Mouse (Mus musculus) layer of hippocampus, postnatal 36 days (tissue): ENCODE data around the gene Hint2. TPM values are rescaled to one million over a fixed set of nuclear protein-coding genes. Genes with fewer than 3 reads are reported as not detected.

Experiments used
- DNase-seq, 2 experiments: peaks; one replicate each; pipeline ENCODE4 v3.0.0; 2022
- total RNA-seq, 2 experiments: library from RNA; stranded (reverse); gene quantifications; 2 replicates each; pipeline ENCODE4 v1.2.3; 2021

The Hint2 gene
- total RNA-seq, 2 experiments from 2014 or later = 29.6 to 33.2 TPM

DNA sequence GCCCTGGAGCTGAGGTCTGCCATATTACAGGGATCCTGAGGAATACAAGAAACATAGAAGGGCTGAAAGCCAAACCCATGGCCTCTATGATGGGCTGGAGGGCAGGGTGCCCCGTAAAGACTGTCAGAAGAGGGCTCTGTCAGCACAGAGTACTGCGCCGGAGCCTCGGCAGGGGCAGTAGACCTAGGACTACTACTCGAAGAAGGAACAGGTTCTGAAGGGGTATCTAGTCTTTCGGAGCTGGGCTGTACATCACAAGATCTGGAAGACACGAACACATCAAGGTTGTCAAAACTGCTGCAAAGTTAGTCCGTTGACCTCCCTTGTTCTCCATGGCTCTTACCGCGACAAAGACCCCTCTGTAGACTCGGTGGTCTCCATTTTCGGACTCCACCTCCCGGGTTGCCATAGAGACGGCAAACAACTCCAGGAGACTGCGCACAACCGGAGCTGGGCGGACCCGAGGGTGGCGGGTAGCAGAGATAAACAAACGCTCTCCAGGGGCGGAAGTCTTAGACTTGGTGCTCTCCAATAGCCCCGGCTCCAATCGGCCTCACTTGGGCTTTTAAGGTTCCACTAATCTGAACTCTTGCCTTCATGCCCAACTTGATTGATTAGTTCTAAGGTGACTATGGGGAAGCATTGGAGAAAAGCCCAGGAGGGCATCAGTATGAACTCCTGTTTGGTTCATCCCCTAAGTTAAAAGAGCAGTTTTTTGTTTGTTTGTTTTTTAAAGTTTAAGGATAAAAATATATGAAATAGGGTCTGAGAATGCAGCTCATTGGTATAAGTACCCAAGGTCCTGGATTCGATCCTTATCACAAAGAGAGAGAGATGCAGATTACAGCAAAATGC lies 2.9 kb downstream of the Hint2 start, which contains the start of gene Spag8:
Gene Spag8, minus strand, starts transcription at position 434 of the 855 bp plus-strand sequence.
- peak in 1 of 2 experiments; percentile 35 for DNase-seq

DNA sequence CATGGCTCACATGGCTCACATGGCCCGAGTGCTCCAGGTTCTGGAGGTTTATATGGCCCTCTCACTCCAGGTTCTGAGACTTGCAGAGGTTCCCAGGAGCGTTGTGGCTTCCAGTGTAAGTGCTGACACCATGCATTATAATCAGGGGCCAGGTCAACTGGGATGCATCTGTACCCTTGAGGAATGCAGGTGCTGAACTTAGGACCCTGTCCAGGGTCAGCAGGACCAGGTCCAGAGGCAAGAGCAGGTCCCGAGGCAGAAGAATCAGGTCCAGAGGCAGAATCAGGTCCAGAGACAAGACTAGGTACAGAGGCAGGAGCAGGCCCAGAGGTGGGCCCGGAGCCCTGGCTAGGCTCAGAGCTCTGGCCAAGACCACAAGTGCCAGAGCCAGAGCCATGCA lies 3.5 kb downstream of the Hint2 start:
- no peak for DNase-seq

DNA sequence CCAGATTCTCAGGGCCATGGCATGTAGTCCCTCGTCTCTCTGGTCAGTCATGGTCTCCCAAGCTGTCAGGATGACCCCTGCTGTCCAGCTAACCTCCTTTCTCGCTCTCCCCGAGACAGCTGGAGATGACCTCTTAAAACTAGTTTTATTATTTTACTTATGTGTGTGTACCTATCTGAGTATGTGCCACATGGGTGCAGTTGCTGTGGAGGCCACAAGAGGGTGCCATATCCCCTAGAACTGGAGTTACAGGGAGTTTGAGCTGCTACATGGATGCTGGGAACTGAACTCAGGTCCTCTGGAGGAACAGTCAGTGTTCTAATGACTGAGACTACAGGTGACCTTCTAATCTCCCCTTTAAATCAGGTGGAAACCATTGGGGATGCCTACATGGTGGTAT lies 6.5 kb downstream of the Hint2 start:
- DNase-seq = no peak

DNA sequence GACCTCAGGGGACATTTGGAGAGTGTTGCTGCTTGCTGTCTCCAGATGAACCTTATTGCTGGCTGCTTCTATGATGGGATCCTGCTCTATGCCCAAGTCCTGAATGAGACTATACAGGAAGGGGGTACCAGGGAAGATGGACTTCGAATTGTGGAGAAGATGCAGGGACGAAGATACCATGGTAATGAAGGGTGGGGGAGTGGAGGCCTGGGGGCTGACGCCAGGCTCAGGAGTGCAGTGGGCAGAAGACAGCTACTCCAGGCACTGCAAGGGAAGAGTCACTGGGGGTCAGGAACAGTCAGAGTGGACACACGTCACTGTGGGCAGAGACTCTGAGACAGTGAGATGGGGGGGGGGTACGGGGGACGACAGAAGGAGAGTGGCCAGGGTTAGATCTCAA lies 15.8 kb downstream of the Hint2 start:
- no peak for DNase-seq

DNA sequence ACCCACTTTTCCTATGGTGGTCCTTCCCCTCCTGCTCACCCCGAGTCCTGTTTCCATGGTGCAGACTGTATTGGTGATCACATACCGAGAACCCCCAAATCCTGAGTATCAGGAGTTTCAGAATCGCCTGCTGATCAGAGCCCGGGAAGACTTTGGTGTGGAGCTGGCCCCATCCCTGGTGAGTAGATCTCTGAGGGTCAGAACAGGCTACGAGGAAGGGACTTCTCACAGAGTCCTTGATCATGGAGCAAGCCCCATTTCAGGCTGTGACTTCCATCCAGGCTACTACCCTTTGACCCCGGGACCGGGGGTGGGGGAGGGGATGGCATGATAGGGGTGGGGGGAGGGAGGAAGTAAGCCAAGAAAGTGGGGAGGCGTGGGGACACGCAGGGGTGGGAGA lies 16.2 kb downstream of the Hint2 start:
- no peak for DNase-seq

DNA sequence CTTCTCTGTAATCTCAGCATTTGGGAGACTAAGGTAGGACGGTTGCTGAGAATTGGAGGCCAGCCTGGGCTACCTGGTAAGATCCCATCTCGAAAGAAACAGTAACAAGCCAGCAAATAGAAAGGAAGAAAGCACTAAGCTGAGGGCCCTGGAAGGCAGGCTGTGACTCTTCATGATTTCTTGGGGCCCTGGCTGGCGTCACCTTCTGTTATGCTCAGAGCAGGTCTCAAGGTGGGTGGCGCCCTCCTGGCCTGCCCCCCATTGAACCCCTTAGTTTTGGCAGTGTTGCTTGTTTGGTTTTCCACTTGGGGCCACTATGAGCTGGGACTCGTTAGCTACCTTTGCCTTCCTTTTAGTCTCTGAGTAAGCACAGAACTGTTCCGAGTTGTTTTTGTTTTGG lies 19.5 kb downstream of the Hint2 start:
- DNase-seq = no peak

DNA sequence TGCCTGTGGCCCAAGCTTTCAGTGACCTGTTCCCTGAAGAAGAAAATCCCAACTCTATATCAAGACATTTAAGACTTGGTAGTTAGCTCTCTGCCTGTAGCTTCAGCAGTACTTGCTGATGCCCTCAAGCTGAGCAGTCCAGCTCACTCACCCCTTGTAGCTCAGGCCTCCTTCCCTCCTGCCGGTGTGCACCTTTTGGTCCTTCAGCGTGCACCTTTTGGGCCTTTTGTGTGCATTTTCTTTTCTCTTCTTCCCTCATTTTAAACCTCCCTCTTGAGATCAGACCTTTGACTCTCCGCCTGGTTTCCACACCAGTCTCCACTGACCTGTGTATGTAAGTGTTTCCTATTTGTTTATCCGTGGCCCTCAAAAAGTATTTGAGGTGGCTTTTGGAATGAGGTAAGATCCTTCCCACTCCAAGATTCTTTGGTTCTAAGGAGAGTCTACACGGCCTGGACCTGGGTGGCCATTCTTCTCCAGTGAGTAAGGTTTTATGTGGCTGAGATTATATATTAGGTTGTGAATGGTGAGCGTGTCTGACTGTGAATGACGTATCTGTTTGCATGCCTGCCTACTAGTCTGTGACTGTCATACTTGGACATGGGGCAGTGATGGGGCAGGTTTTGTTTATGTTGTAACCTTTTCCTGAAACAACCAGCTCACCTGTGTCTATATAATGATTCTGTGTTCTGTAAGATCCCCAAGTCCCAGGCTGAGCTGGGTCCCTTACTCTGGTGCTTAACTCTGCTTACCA lies 21.5 kb downstream of the Hint2 start:
- no peak for DNase-seq

DNA sequence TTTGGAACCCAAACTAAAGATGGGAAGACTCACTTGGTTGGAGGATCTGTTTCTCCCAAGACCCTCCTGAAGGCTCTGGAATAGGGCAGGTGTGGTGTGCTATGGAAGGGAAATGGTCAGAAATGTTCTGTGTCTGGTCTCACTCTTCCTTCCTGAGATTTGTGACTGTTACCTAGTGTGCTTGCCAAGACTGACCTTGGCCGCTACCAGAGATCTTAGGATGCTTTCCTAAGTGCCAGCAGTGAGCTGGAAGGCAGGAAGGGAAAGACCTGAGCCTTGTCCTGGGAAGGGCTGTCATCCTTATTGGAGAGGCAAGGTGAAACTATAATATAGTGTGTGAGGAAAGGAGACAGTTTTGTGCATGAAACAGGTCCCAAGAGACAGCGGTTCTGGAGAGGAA lies 22.5 kb downstream of the Hint2 start:
- DNase-seq = no peak

DNA sequence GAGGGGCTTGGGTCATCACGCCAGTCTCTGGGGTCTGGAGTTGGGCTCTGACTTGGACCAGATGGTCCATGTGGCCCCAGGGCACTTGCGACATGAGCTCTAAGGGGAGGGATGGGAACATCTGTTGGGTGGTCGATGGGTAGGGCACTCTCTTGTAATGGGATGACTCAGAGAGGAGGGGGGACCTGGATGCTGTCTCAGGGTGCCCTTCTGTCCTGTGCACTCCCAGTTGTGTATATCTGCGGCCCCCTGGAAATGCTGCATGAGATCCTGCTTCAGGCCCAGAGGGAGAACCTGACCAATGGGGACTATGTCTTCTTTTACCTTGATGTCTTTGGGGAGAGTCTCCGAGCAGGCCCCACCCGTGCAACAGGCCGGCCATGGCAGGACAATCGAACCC lies 23.0 kb downstream of the Hint2 start:
- DNase-seq = no peak

DNA sequence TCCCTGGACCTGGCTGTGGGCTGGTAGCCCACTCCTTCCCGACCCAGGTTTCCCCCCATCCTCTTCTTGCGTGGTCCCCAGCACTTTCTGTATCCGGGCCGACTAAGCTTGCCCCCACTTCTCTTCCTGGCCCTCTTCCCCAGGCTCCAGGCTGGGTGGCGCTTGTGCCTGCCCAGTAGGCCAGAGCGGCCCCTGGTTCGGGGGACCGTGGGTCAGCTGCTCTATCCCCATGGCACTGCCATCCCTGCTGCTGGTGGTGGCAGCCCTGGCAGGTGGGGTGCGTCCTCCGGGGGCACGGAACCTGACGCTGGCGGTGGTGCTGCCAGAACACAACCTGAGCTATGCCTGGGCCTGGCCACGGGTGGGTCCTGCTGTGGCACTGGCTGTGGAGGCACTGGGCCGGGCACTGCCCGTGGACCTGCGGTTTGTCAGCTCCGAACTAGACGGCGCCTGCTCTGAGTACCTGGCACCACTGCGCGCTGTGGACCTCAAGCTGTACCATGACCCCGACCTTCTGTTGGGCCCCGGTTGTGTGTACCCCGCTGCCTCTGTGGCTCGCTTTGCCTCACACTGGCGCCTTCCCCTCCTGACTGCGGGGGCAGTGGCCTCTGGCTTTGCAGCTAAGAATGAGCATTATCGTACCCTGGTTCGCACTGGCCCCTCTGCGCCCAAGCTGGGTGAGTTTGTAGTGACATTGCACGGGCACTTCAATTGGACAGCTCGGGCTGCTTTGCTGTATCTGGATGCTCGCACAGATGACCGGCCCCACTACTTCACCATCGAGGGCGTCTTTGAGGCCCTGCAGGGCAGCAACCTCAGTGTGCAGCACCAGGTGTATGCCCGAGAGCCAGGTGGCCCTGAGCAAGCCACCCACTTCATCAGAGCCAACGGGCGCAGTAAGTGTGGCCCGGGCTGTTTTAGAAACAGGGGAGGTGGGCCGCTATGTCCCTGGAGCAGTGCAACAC lies 24.0 kb downstream of the Hint2 start:
- DNase-seq = peak; percentile 18 to 21

DNA sequence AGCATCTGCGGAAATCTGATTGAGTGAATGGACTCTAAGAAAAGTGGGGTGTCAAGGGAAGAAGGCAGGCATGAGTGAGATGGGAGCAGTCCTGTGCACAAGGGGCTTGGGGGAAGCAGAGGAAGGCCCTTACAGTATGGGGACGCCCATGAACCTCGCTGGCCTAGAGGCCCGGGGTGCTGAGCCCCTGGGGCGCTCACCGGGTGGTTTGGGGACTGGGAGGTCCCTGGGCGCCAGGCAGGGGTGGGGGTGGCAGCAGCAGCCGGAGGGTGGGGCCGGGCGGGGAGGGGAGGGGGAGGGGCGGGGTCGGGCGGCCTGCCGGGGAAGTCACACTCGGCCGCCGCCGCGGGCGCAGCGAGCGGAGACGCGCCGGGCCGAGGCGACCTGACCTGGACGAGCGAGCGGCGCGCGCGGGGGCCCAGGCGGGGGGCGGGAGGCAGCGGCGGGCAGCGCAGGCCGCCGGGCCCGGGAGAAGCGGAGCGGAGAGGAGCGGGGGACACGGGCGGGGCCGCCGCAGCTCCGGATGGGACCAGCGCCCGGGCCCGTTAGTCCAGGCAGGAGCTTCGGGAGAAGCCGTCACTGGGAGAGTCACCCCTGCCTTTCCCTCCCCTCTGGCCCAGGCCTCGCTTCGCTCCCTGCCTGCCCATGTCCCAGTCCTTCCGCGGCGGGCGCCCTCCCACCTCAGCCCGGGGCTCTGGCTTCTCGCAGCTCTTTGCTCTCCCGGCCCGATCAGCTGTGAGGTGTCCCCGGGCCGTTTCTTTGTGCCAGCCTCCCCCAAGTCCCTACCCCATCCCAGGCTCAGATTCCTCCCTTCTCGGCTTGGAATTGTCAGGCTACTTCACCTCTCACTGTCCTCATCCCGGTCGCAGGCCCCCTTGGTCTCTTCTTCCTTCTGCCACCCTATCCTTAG lies 25.0 kb downstream of the Hint2 start, which contains the start of gene Npr2:
Gene Npr2, plus strand, starts transcription at position 890 of the 910 bp plus-strand sequence.
- DNase-seq = peak; percentile 40 to 41

DNA sequence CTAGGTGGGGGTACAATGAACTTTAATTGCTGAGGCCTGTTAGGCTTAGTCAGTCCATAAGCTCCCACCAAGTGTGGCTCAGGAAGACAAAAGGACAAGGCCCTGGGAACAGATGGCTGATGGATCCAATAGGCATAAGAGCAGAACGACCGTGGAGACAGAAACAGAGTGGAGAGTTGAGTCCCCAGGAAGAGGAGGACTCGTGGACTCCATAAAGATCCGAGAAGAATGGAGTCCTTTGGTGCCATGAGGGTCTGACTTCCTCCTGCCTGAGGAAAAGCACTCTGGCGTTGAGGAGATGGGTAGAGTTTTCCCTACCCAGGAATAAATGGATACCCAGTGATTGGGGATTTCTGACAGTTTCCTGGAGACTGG lies 25.6 kb downstream of the Hint2 start:
- DNase-seq = no peak

DNA sequence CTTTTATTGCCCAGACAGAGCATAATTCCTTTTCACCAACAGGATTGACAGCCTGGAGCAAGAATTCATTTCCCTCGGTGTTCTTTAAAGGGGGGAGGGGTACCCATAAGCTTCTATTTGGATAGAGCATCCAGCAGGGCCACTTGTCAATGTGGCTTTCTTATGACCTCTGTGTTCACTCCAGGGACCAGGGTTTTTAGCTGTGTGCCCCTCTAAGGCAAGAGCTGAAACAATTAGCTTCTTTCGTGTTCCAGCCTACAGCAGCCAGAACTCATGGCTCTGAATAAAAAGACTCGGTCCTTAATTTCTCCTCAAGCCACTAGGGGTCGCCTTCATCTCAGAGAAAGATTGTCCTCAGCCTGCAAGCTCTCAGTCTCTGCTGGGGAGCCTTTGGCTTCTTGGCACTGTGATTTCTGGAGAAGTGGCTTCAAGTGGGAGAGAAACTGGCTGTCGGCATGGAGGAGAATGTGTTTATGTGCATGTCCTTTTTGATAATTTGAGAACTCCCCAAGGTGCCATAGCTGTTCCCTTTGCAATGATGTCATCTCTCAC lies 26.2 kb downstream of the Hint2 start:
- peak; percentile 70 to 81 for DNase-seq

DNA sequence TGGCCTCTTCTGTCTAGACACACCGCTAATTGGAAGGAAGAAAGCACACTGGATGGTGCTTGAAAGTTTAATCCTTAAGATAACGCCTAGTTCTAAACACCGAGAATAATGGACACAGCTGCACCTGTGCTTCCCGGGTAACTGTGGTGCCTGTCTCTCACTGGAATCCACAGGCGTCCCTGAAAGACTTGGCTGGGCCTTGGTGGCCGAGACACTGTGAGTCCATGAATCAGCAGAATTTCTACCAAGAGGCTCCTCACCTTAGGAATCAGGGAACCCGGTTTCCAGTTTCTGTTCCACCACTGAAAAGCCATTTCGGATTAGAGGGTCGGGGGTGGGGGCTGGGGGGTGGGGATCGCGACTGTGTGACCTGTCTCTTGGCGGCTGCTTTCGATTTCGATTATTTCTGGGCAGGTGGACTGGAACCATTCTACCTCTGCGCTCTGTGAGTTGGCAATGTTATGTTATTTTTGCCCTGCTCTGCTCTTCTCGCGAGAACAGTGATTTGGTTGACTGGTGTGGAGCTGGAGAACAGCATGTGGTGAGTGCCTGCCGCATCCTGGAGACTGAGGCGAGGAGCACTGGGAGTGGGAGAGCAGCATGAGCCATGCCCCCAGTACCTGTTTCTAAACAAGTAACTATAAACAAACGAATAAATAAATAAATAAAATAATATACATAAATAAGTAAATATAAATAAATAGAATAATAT lies 27.0 kb downstream of the Hint2 start:
- DNase-seq = no peak

DNA sequence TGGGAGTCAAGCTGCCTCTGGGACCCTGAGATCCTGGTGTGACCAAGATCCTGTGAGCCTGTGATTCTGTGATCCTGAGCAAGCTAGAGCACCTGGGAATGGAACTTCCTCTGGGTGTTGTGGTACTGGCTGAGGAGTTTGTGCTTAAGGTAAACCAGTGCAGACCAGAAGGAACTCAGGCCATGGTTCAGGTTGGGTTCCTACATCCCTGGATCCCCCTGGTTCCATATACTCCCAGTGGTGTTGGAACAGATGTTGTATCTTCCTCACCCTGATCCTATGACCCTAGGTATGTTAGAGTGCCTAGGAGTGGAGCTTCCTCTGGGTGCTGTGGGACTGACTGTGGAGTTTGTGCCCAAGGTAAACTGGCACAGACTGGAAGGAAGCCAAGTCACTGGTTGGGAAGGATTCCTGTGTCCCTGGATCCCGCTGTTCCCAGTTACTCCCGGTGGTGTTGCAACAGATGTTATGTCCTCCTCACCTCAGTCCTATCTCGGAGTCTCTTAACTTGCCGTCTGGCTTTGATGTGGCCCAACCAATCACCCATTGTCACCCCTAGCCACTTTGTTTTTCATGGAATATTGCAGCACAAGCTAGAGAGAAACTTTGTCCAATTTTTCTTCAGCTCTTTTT lies 36.0 kb downstream of the Hint2 start:
- no peak for DNase-seq

DNA sequence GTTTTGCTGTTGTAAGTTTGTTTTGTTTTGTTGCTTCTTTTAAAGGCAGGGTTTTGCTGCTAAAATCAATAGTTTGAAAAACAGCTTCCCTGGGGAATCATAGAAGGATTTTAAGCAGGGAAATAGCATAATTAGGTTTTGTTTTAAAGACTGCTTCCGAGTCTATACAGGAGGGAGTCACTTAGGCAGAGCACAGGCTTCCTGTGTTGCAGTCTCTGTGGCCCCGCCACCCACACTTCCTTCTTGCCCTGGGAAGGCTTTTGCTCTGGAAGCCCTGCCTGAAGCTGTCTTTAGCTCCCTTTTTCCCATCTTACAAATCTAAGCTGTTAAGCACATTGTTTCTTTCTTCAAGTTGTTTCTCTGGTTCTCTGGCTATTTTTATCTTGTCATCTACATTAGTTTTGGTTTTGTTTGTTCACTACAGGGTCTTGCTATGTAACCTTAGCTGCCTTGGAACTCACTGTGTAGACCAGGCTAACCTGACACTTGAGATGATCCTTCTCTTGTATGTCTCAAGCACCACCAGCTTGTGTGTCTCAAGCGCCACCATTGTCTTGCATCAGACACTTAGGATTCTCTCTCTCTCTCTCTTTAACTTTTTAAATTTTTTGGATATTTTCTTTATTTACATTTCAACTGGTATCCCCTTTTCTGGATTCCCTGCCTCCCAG lies 43.1 kb downstream of the Hint2 start:
- DNase-seq = no peak

DNA sequence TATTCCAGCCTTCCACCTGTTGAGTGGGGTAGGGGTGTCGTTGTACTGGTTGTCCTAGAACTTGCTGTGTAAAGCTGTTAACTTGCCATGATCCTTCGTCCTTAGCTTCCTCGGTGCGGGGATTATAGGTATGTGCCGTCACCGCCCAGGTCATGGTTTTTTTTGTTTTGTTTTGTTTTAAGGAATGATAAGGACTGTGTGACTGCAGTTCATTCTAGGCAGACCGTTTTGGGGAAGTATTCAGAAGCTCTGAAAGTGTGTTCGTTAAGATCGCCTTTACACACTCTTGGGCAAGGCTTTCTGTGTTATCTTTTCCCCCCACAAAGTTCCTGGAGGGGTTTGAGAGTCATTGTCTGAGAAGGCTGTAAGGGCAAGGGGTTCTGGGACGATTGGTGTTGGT lies 43.7 kb downstream of the Hint2 start:
- no peak for DNase-seq

DNA sequence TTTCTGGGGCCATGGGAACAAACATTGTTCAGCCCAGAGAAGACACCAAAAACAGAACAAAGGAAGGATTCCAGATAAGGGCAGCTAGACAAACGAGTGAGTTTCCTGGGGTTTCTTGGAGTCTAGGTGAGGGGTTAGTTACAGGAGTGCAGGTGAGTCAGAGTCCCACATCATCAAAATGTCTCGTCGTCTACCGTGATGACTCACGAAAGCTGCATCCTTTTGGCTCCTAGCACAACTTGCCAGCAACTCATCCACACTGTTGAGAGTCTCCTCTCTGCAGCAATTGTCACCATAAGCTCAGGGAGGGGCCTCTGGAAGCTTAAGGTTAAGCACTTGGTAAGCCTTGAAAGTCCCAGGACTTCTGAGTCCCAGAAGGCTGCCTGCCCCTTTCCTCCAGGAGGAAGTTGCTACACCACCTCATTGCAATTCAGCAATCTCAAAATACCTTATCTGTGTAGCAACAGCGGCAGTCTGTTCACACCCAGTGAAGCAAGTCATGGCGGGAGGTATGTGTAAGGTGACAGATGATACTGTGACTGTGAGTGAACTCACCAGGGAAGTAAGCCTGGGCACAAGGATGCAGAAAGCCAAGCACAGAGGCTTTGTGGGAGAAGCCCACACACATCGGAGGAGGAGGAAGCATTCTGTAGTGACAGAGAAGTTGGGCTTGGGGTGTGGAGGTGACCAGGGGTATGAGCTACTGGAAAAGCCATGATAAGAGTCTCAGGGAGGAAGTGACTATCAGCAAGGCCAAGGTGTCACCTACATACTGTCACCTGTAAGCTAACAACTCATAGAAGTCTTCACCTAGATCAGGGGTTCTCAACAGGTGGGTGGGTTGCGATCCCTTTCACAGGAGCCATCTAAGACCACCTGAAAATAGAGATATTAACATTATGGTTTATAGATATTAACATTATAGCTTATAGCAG lies 51.2 kb downstream of the Hint2 start:
- DNase-seq = no peak
